Mouse (Mus musculus) liver, embryonic 15.5 days (tissue): ENCODE measurements at regions not wholly inside any gene's neighbourhood (a gene's known extent, or its start where the extent isn't known, plus 50 kb on each side); places are given as distances from the start of the nearest gene placed in this dataset.

Experiments used
- ATAC-seq: fragments of 200-750 bp; cut with Nextera tagmentation; 2 replicates; pipeline ENCODE4 v1.8.0; 2017; ENCODE audit warnings: moderate number of reproducible peaks, mild to moderate bottlenecking, moderate library complexity; ENCODE audit not compliant: insufficient read depth
- H3K27ac ChIP-seq: fragments of 300-500 bp; sonication (generic); replicated peaks from 2 replicates; pipeline ENCODE4 v1.5.1; 2015; ENCODE audit warnings: mild to moderate bottlenecking, inconsistent platforms
- H3K27me3 ChIP-seq: fragments of 300-500 bp; sonication (generic); 2 replicates; pipeline ENCODE4 v1.6.1; 2015; ENCODE audit warnings: mild to moderate bottlenecking, inconsistent platforms
- H3K36me3 ChIP-seq: fragments of 300-500 bp; sonication (generic); replicated peaks from 2 replicates; pipeline ENCODE4 v1.6.1; 2015; ENCODE audit warnings: moderate library complexity, mild to moderate bottlenecking, inconsistent platforms
- H3K4me1 ChIP-seq: fragments of 300-500 bp; sonication (generic); replicated peaks from 2 replicates; pipeline ENCODE4 v1.6.1; 2015; ENCODE audit warnings: inconsistent platforms
- H3K4me2 ChIP-seq: fragments of 300-500 bp; sonication (generic); 2 replicates; pipeline ENCODE4 v1.6.1; 2015; ENCODE audit warnings: moderate library complexity, mild to moderate bottlenecking, inconsistent platforms
- H3K4me3 ChIP-seq: fragments of 300-500 bp; sonication (generic); replicated peaks from 2 replicates; pipeline ENCODE4 v1.5.1; 2015; ENCODE audit warnings: mild to moderate bottlenecking, inconsistent platforms
- H3K9ac ChIP-seq: fragments of 300-500 bp; sonication (generic); 2 replicates; pipeline ENCODE4 v1.6.1; 2015; ENCODE audit warnings: moderate library complexity, mild to moderate bottlenecking, inconsistent platforms
- H3K9me3 ChIP-seq: fragments of 300-500 bp; sonication (generic); replicated peaks from 2 replicates; pipeline ENCODE4 v1.6.1; 2016; ENCODE audit warnings: inconsistent platforms
- WGBS: fragments of 180-500 bp; shearing (Covaris S2); methylation state at CpG from one replicate; pipeline ENCODE4 v1.1.7; 2015; ENCODE audit warnings: mixed read lengths; ENCODE audit not compliant: insufficient replicate concordance; 5-methylcytosine and 5-hydroxymethylcytosine counted together

- H3K36me3 ChIP-seq: no peaks in the 10 kb centered on the region
- peaks cover 22% of the 10 kb centered on the region for H3K4me1 ChIP-seq
- no peak overlapping the region for H3K9ac ChIP-seq
- H3K4me2 ChIP-seq: no peak overlapping the region
- H3K27ac ChIP-seq: no peak overlapping the region
- H3K4me3 ChIP-seq: no peak overlapping the region
- no peaks in the 10 kb centered on the region for H3K9me3 ChIP-seq
- ATAC-seq: no peak
- no peaks in the 10 kb centered on the region for H3K27me3 ChIP-seq
- WGBS: 83% methylated on average over 1 of the region's 1 CpGs
Observed at GRCm38 (mm10) chr4:11903861-11904260, 77.2 kb downstream of the Gm10604 start.

- no peak for ATAC-seq
- 68% methylated on average over 5 of the region's 5 CpGs for WGBS
- Histone ChIP-seq H3K27me3 (no peaks in the 10 kb centered on the region), H3K9me3 (no peaks in the 10 kb centered on the region), H3K4me3 (no peak overlapping the region), H3K9ac (no peak overlapping the region), H3K4me2 (no peak overlapping the region), H3K27ac (no peak overlapping the region), H3K36me3 (no peaks in the 10 kb centered on the region), H3K4me1 (peaks cover 22% of the 10 kb centered on the region)
Observed at GRCm38 (mm10) chr4:11903401-11903800, 77.7 kb downstream of the Gm10604 start.

- Histone ChIP-seq H3K4me3 (no peak overlapping the region), H3K27ac (peak overlapping the region; percentile 61; the same call in 1 of the 2 replicates), H3K9me3 (no peaks in the 10 kb centered on the region), H3K27me3 (no peaks in the 10 kb centered on the region), H3K9ac (no peak overlapping the region), H3K36me3 (no peaks in the 10 kb centered on the region), H3K4me2 (peak overlapping the region; percentile 55), H3K4me1 (peaks cover 28% of the 10 kb centered on the region)
- ATAC-seq: peak; percentile 93
- WGBS: 6% methylated on average over 10 of the region's 10 CpGs
Observed at GRCm38 (mm10) chr4:11899979-11900624, 81.0 kb downstream of the Gm10604 start.

GRCm38 (mm10) chr4:11897231-11897630 lies 83.8 kb downstream of the Gm10604 start:
- H3K27me3 ChIP-seq: no peaks in the 10 kb centered on the region
- H3K9ac ChIP-seq: no peak overlapping the region
- no peaks in the 10 kb centered on the region for H3K9me3 ChIP-seq
- no peak overlapping the region for H3K4me2 ChIP-seq
- H3K27ac ChIP-seq: no peak overlapping the region
- H3K36me3 ChIP-seq: no peaks in the 10 kb centered on the region
- no peak overlapping the region for H3K4me3 ChIP-seq
- ATAC-seq: no peak
- peaks cover 28% of the 10 kb centered on the region for H3K4me1 ChIP-seq

GRCm38 (mm10) chr4:11895857-11896825 lies 84.9 kb downstream of the Gm10604 start:
- ATAC-seq: no peak
- no peaks in the 10 kb centered on the region for H3K27me3 ChIP-seq
- H3K36me3 ChIP-seq: no peaks in the 10 kb centered on the region
- WGBS: 44% methylated on average over 6 of the region's 6 CpGs
- no peak overlapping the region for H3K4me2 ChIP-seq
- H3K9me3 ChIP-seq: no peaks in the 10 kb centered on the region
- H3K27ac ChIP-seq: no peak overlapping the region
- H3K4me3 ChIP-seq: no peak overlapping the region
- peaks cover 26% of the 10 kb centered on the region for H3K4me1 ChIP-seq
- H3K9ac ChIP-seq: no peak overlapping the region

GRCm38 (mm10) chr4:11893560-11894205 lies 87.4 kb downstream of the Gm10604 start:
- Histone ChIP-seq H3K36me3 (no peaks in the 10 kb centered on the region), H3K9me3 (no peaks in the 10 kb centered on the region), H3K4me2 (no peak overlapping the region), H3K4me1 (peaks cover 6% of the 10 kb centered on the region; the same call in 1 of the 2 replicates), H3K27me3 (no peaks in the 10 kb centered on the region), H3K4me3 (no peak overlapping the region), H3K27ac (no peak overlapping the region), H3K9ac (no peak overlapping the region)
- 64% methylated on average over 9 of the region's 9 CpGs for WGBS
- peak; percentile 28; the same call in 1 of the 2 replicates for ATAC-seq

- no peak overlapping the region for H3K9ac ChIP-seq
- no peaks in the 10 kb centered on the region for H3K36me3 ChIP-seq
- no peak overlapping the region for H3K27ac ChIP-seq
- H3K4me1 ChIP-seq: no peaks in the 10 kb centered on the region; the same call in 1 of the 2 replicates
- no peak overlapping the region for H3K4me2 ChIP-seq
- ATAC-seq: no peak
- no peak overlapping the region for H3K4me3 ChIP-seq
- H3K9me3 ChIP-seq: no peaks in the 10 kb centered on the region
- H3K27me3 ChIP-seq: no peaks in the 10 kb centered on the region
- 60% methylated on average over 6 of the region's 6 CpGs for WGBS
Observed at GRCm38 (mm10) chr4:11889039-11889600, 91.9 kb downstream of the Gm10604 start.

GRCm38 (mm10) chr4:11887377-11887776 lies 93.7 kb downstream of the Gm10604 start:
- H3K9ac ChIP-seq: no peak overlapping the region
- H3K4me3 ChIP-seq: no peak overlapping the region
- no peak overlapping the region for H3K27ac ChIP-seq
- 22% methylated on average over 1 of the region's 1 CpGs for WGBS
- H3K4me2 ChIP-seq: no peak overlapping the region
- no peaks in the 10 kb centered on the region for H3K9me3 ChIP-seq
- H3K4me1 ChIP-seq: no peaks in the 10 kb centered on the region
- H3K36me3 ChIP-seq: no peaks in the 10 kb centered on the region
- no peak for ATAC-seq
- H3K27me3 ChIP-seq: no peaks in the 10 kb centered on the region

GRCm38 (mm10) chr4:11885499-11885898 lies 95.6 kb downstream of the Gm10604 start:
- Histone ChIP-seq H3K36me3 (no peaks in the 10 kb centered on the region), H3K27ac (no peak overlapping the region), H3K9me3 (no peaks in the 10 kb centered on the region), H3K4me3 (no peak overlapping the region), H3K9ac (no peak overlapping the region), H3K4me2 (no peak overlapping the region), H3K27me3 (no peaks in the 10 kb centered on the region), H3K4me1 (no peaks in the 10 kb centered on the region)
- ATAC-seq: no peak
- 78% methylated on average over 4 of the region's 4 CpGs for WGBS

GRCm38 (mm10) chr4:11884818-11885217 lies 96.2 kb downstream of the Gm10604 start:
- WGBS: 24% methylated on average over 7 of the region's 7 CpGs
- Histone ChIP-seq H3K36me3 (no peaks in the 10 kb centered on the region), H3K27me3 (no peaks in the 10 kb centered on the region), H3K27ac (no peak overlapping the region), H3K9me3 (no peaks in the 10 kb centered on the region), H3K4me1 (no peaks in the 10 kb centered on the region), H3K4me3 (no peak overlapping the region), H3K4me2 (no peak overlapping the region), H3K9ac (no peak overlapping the region)
- ATAC-seq: no peak

- Histone ChIP-seq H3K4me2 (no peak overlapping the region), H3K27ac (no peak overlapping the region), H3K9me3 (no peaks in the 10 kb centered on the region), H3K9ac (no peak overlapping the region), H3K4me1 (peaks cover 5% of the 10 kb centered on the region), H3K4me3 (no peak overlapping the region), H3K36me3 (no peaks in the 10 kb centered on the region), H3K27me3 (no peaks in the 10 kb centered on the region)
- WGBS: 32% methylated on average over 5 of the region's 5 CpGs
- ATAC-seq: no peak
Observed at GRCm38 (mm10) chr4:11883295-11883694, 97.8 kb downstream of the Gm10604 start.
